Mouse (Mus musculus): ENCODE data around the gene Krt33b. TPM values are rescaled to one million over a fixed set of nuclear protein-coding genes. Genes with fewer than 3 reads are reported as not detected.

Krt33b gene
- polyA plus RNA-seq (2016; fragmentation: Nextera tagmentation; extraction: Ambion mirVana): not detected in 2 replicates

- no peaks in the 10 kb centered on the region for H3K9me3 ChIP-seq
Measured at GRCm38 (mm10) chr11:100029768-100030167, at the start of gene Krt33b. TSS of gene Krt33b (minus strand) at chr11:100029868.

GRCm38 (mm10) chr11:100073873-100074272 is 44.2 kb upstream of the Krt33b start:
- Histone ChIP-seq H3K27ac (no peak overlapping the region), H3K27me3 (ENCODE audit: poor library complexity, severe bottlenecking) (no peaks in the 10 kb centered on the region), H3K36me3 (replicated peaks) (no peaks in the 10 kb centered on the region), H3K4me1 (no peaks in the 10 kb centered on the region), H3K9me3 (no peaks in the 10 kb centered on the region), H3K4me3 (no peak overlapping the region)
- WGBS: 67% methylated on average over 1 of the region's 1 CpGs
- DNase-seq (ENCODE audit: extremely low spot score, low spot score): no peak

More at GRCm38 (mm10) chr11:100029768-100030167, at the start of gene Krt33b:
- Histone ChIP-seq H3K27ac (no peak within 1 kb of the TSS), H3K36me3 (replicated peaks) (no peaks in the 10 kb centered on the region), H3K4me3 (no peak within 1 kb of the TSS), H3K27me3 (ENCODE audit: poor library complexity, severe bottlenecking) (no peaks in the 10 kb centered on the region), H3K4me1 (no peaks in the 10 kb centered on the region)
- no peak for DNase-seq (ENCODE audit: extremely low spot score, low spot score)
- WGBS: 94% methylated on average over 6 of the region's 6 CpGs

GRCm38 (mm10) chr11:100067293-100068036 is 37.8 kb upstream of the Krt33b start:
- no peak overlapping the region for H3K4me3 ChIP-seq
- no peaks in the 10 kb centered on the region for H3K27me3 ChIP-seq (ENCODE audit: poor library complexity, severe bottlenecking)
- H3K27ac ChIP-seq: no peak overlapping the region
- WGBS: 89% methylated on average over 17 of the region's 17 CpGs
- H3K9me3 ChIP-seq: no peaks in the 10 kb centered on the region
- H3K4me1 ChIP-seq: no peaks in the 10 kb centered on the region
- no peak for DNase-seq (ENCODE audit: extremely low spot score, low spot score)
- H3K36me3 ChIP-seq (replicated peaks): no peaks in the 10 kb centered on the region

GRCm38 (mm10) chr11:100066236-100067010 is 36.8 kb upstream of the Krt33b start:
- Histone ChIP-seq H3K36me3 (replicated peaks) (no peaks in the 10 kb centered on the region), H3K9me3 (no peaks in the 10 kb centered on the region), H3K4me3 (no peak overlapping the region), H3K27ac (no peak overlapping the region), H3K27me3 (ENCODE audit: poor library complexity, severe bottlenecking) (no peaks in the 10 kb centered on the region), H3K4me1 (no peaks in the 10 kb centered on the region)
- DNase-seq (ENCODE audit: extremely low spot score, low spot score): no peak
- 87% methylated on average over 12 of the region's 12 CpGs for WGBS

GRCm38 (mm10) chr11:100058875-100059274 is 29.2 kb upstream of the Krt33b start:
- DNase-seq (ENCODE audit: extremely low spot score, low spot score): no peak
- Histone ChIP-seq H3K27ac (no peak overlapping the region), H3K27me3 (ENCODE audit: poor library complexity, severe bottlenecking) (no peaks in the 10 kb centered on the region), H3K36me3 (replicated peaks) (no peaks in the 10 kb centered on the region), H3K4me3 (no peak overlapping the region), H3K4me1 (no peaks in the 10 kb centered on the region), H3K9me3 (no peaks in the 10 kb centered on the region)
- 67% methylated on average over 8 of the region's 8 CpGs for WGBS

- Histone ChIP-seq H3K27ac (no peak overlapping the region), H3K4me1 (no peaks in the 10 kb centered on the region), H3K36me3 (replicated peaks) (no peaks in the 10 kb centered on the region), H3K27me3 (ENCODE audit: poor library complexity, severe bottlenecking) (no peaks in the 10 kb centered on the region), H3K9me3 (no peaks in the 10 kb centered on the region), H3K4me3 (no peak overlapping the region)
- no peak for DNase-seq (ENCODE audit: extremely low spot score, low spot score)
- 83% methylated on average over 9 of the region's 9 CpGs for WGBS
Measured at GRCm38 (mm10) chr11:100055686-100056655, 26.3 kb upstream of the Krt33b start.

DNA sequence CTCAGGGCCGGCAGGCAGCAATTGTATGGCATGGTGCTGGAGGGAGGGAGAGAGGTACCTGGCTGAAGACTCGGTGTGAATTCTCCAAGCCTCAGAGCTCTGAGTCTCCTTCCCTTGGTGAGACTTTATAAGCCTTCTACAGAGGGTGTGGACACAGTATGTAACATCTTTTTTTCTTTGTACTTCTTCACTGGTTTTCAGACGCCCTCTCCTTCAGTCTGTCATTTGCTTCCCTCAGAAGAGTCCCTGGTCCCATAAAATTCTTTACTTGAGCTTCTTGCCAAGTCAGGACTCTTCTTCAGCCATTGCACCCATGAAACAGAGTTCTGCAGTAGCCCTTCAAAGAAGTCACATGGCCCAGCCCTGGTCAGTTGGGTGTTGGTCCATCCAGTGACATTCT is 20.8 kb upstream of the Krt33b start, which contains the start of gene Krt31:
TSS of gene Krt31 (minus strand) at position 101 of the 400 bp plus-strand sequence.
- Histone ChIP-seq H3K4me3 (no peak within 1 kb of the TSS), H3K36me3 (replicated peaks) (no peaks in the 10 kb centered on the region), H3K27ac (no peak within 1 kb of the TSS), H3K4me1 (no peaks in the 10 kb centered on the region), H3K9me3 (no peaks in the 10 kb centered on the region), H3K27me3 (ENCODE audit: poor library complexity, severe bottlenecking) (no peaks in the 10 kb centered on the region)
- DNase-seq (ENCODE audit: extremely low spot score, low spot score): no peak
- WGBS: 91% methylated on average over 3 of the region's 3 CpGs

DNA sequence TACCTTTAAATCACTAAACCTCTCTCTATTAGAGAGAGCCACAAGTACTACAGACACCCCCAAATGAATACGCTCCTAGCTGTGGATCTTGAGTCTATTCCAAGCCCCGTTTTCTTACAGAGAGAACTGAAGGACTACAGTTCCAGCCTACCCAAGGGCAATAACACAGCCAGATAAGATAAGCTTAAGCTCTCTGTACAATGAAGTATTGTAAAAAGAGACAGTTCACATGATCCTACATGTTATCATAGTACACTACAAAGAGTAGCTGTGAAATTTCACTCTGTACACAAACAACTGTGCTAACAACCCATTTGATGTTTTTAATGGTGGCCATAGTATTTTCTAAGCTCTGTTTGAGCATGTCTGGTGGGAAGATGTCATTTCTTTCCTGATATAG is 17.5 kb upstream of the Krt33b start:
- H3K4me1 ChIP-seq: no peaks in the 10 kb centered on the region
- H3K36me3 ChIP-seq (replicated peaks): no peaks in the 10 kb centered on the region
- DNase-seq (ENCODE audit: extremely low spot score, low spot score): no peak
- 89% methylated on average over 2 of the region's 2 CpGs for WGBS
- H3K9me3 ChIP-seq: no peaks in the 10 kb centered on the region
- no peaks in the 10 kb centered on the region for H3K27me3 ChIP-seq (ENCODE audit: poor library complexity, severe bottlenecking)
- H3K4me3 ChIP-seq: no peak overlapping the region
- no peak overlapping the region for H3K27ac ChIP-seq

GRCm38 (mm10) chr11:100046303-100046866 is 16.7 kb upstream of the Krt33b start:
- Histone ChIP-seq H3K36me3 (replicated peaks) (no peaks in the 10 kb centered on the region), H3K4me3 (no peak overlapping the region), H3K9me3 (no peaks in the 10 kb centered on the region), H3K27ac (no peak overlapping the region), H3K27me3 (ENCODE audit: poor library complexity, severe bottlenecking) (no peaks in the 10 kb centered on the region), H3K4me1 (no peaks in the 10 kb centered on the region)
- WGBS: 92% methylated on average over 6 of the region's 6 CpGs
- DNase-seq (ENCODE audit: extremely low spot score, low spot score): no peak

GRCm38 (mm10) chr11:100041454-100041853 is 11.8 kb upstream of the Krt33b start, which contains the start of gene Krt34:
TSS of gene Krt34 (minus strand) at chr11:100041554.
- Histone ChIP-seq H3K4me1 (no peaks in the 10 kb centered on the region), H3K36me3 (replicated peaks) (no peaks in the 10 kb centered on the region), H3K27me3 (ENCODE audit: poor library complexity, severe bottlenecking) (no peaks in the 10 kb centered on the region), H3K9me3 (no peaks in the 10 kb centered on the region), H3K4me3 (no peak within 1 kb of the TSS), H3K27ac (no peak within 1 kb of the TSS)
- 90% methylated on average over 6 of the region's 6 CpGs for WGBS
- DNase-seq (ENCODE audit: extremely low spot score, low spot score): no peak

DNA sequence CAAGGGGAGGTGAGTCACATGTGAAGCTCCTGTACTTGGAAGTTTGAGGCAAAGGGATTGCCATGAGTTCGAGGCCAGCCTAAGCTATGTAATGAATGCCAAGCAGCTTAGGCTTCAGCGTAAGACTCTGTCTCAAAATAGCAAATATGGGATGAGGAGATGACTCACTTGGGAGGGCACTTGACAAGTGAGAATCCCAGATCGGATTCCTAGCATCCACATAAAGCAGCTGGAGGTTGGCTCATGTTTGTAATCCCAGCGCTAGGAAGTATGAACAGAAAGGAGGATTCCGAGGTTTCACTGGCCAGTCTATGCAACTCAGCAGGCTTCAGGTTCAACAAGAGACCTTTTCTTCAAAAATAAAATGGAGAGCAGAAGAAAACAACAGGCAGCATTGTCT is 8.2 kb downstream of the Krt33b start:
- no peaks in the 10 kb centered on the region for H3K9me3 ChIP-seq
- H3K4me3 ChIP-seq: no peak overlapping the region
- no peak overlapping the region for H3K27ac ChIP-seq
- no peaks in the 10 kb centered on the region for H3K36me3 ChIP-seq (replicated peaks)
- DNase-seq (ENCODE audit: extremely low spot score, low spot score): no peak
- 84% methylated on average over 5 of the region's 5 CpGs for WGBS
- H3K4me1 ChIP-seq: no peaks in the 10 kb centered on the region
- no peaks in the 10 kb centered on the region for H3K27me3 ChIP-seq (ENCODE audit: poor library complexity, severe bottlenecking)

DNA sequence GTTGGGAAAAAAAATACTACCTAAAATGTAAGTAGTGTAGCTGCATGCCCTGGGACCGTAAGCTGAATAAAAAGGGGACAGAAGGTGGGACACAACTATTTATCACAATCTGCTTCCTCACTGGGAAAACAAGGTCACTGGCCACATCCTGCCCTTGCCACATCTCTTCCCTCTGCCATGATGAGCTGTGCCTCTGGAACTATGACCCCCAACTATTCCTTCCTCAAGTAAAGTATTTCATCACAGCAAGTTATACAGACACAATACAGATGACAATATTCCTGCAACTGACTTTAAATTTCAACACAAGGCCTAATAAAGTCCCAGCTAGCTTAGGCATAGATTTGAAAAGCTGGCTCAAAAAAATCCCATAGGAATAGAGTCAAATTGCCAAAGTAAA is 10.2 kb downstream of the Krt33b start:
- Histone ChIP-seq H3K9me3 (no peaks in the 10 kb centered on the region), H3K4me3 (no peak overlapping the region), H3K4me1 (no peaks in the 10 kb centered on the region), H3K27ac (no peak overlapping the region), H3K36me3 (replicated peaks) (no peaks in the 10 kb centered on the region), H3K27me3 (ENCODE audit: poor library complexity, severe bottlenecking) (no peaks in the 10 kb centered on the region)
- DNase-seq (ENCODE audit: extremely low spot score, low spot score): no peak
- WGBS: 97% methylated on average over 1 of the region's 1 CpGs
